10 mouse cellular contexts compared by ENCODE assay signal in the genomic region with DNA sequence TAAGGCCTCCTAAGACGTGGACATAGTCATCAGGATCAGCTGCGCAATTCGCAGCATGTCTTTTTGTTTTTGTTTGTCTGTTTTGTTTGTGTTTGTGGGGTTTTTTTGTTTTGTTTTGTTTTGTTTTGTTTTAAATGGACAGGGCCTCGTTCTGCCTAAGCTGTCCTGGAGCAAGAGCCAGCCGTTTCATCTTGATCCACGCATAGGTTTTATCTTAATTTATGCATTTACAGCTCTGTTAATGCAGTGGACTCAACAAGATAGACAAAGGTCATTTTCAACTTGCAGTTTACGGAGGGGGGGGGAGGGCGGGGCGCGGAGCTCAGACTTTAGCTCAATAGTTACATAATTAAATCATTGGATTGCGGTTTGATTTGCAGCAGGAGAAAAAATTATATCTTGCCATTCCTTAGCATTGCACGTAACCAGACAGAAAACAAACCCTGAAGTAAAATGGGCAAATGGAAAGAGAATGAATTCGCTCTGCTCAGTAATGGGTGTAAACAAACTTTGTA. TPM values are rescaled to one million over a fixed set of nuclear protein-coding genes. Genes with fewer than 3 reads are reported as not detected.
DNase-seq lines count a peak whose midpoint lies in the region; ATAC-seq and TF ChIP-seq lines count a peak whose summit lies in the region.
"Had no signal": no experiment of that assay in that cellular context is flagged by ENCODE, and none has a peak within 500 bp of the region (broad histone marks: within the 10 kb centered on the region; RNA-seq: fewer than 3 reads in every experiment).

No protein-coding gene starts in this region.

- ATAC-seq in heart, postnatal 0 days (ENCODE audit: insufficient read depth, low read depth), result no peak
- no peak for ATAC-seq in embryonic facial prominence, embryonic 13.5 days (ENCODE audit: insufficient number of reproducible peaks, insufficient read depth, low FRiP score, low TSS enrichment, low read depth)
- ATAC-seq in liver, embryonic 13.5 days (ENCODE audit: low read depth), result no peak

- peak overlapping the region; percentile 58; the same call in 1 of the 2 replicates for H3K4me3 ChIP-seq in heart, postnatal 0 days (ENCODE audit: low read depth, low read length)
- peak overlapping the region; percentile 83 for H3K4me3 ChIP-seq in E14TG2a.4 (replicated peaks; ENCODE audit: low read length)
- peak overlapping the region; percentile 59 for H3K4me3 ChIP-seq in embryonic facial prominence, embryonic 13.5 days
- peak overlapping the region; percentile 63 for H3K4me3 ChIP-seq in liver, embryonic 13.5 days (replicated peaks)

- intact Hi-C loops in heart, postnatal 36 days (cut with DNase I), result loop anchor here (10.0 kb wide), 1 partner anchor 46 kb away; no protein-coding TSS in a partner anchor

- no peaks in the 10 kb centered on the region for H3K27me3 ChIP-seq in heart, postnatal 0 days (ENCODE audit: control insufficient read depth, insufficient read depth, low read length)
- no peaks in the 10 kb centered on the region for H3K27me3 ChIP-seq in E14TG2a.4 (ENCODE audit: insufficient read depth, low read length)
- no peaks in the 10 kb centered on the region for H3K27me3 ChIP-seq in embryonic facial prominence, embryonic 13.5 days
- peaks cover 3% of the 10 kb centered on the region; the same call in 1 of the 2 replicates for H3K27me3 ChIP-seq in liver, embryonic 13.5 days

- no peak for TF ChIP-seq EP300 in heart, postnatal 0 days (IDR thresholded peaks at IDR 0.05; ENCODE audit: low read depth)

- DNase-seq in heart, postnatal 0 days (ENCODE audit: low spot score), result no peak
- no peak for DNase-seq in heart, postnatal 36 days
- no peak for DNase-seq in liver, embryonic 13.5 days
- no peak for DNase-seq in embryo, embryonic 9.5 days (ENCODE audit: extremely low spot score)
- no peak for DNase-seq in gastrocnemius, adult 8-10 months (ENCODE audit: low spot score in 2 of 2)
- DNase-seq in urinary bladder, postnatal 25 days (ENCODE audit: low spot score), result no peak
- DNase-seq: right cerebral cortex, postnatal 14 days had no signal

- H3K27ac ChIP-seq in heart, postnatal 0 days (ENCODE audit: low read depth), result peak overlapping the region; percentile 82
- peak overlapping the region; percentile 85 for H3K27ac ChIP-seq in embryonic facial prominence, embryonic 13.5 days
- H3K27ac ChIP-seq in liver, embryonic 13.5 days, result peak overlapping the region; percentile 78; the same call in 1 of the 2 replicates

- peak overlapping the region; percentile 66; the same call in 1 of the 2 replicates for H3K9ac ChIP-seq in heart, postnatal 0 days (replicated peaks; ENCODE audit: low read depth, low read length)
- peak overlapping the region; percentile 74 for H3K9ac ChIP-seq in embryonic facial prominence, embryonic 13.5 days
- H3K9ac ChIP-seq in liver, embryonic 13.5 days, result peak overlapping the region; percentile 70

- no peaks in the 10 kb centered on the region for H3K9me3 ChIP-seq in heart, postnatal 0 days (replicated peaks; ENCODE audit: control insufficient read depth, low read length)
- H3K9me3 ChIP-seq in E14TG2a.4 (ENCODE audit: low read length), result no peaks in the 10 kb centered on the region
- no peaks in the 10 kb centered on the region for H3K9me3 ChIP-seq in embryonic facial prominence, embryonic 13.5 days
- no peaks in the 10 kb centered on the region for H3K9me3 ChIP-seq in liver, embryonic 13.5 days (replicated peaks)
- H3K9me3 ChIP-seq: G1E had no signal

- TF ChIP-seq CTCF in heart, postnatal 0 days (IDR thresholded peaks at IDR 0.05; ENCODE audit: low read depth), result no peak
- no peak for TF ChIP-seq CTCF in E14TG2a.4 (conservative IDR thresholded peaks at IDR 0.05; ENCODE audit: low read length)

- 81% methylated on average over 13 of the region's 13 CpGs for WGBS in heart, postnatal 0 days
- 71% methylated on average over 13 of the region's 13 CpGs for WGBS in embryonic facial prominence, embryonic 13.5 days
- WGBS in liver, embryonic 13.5 days (ENCODE audit: insufficient replicate concordance), result 70% methylated on average over 13 of the region's 13 CpGs

- H3K4me1 ChIP-seq in heart, postnatal 0 days (ENCODE audit: control insufficient read depth, insufficient read depth), result peaks cover 9% of the 10 kb centered on the region
- H3K4me1 ChIP-seq in E14TG2a.4 (replicated peaks; ENCODE audit: low read depth, low read length), result peaks cover 19% of the 10 kb centered on the region
- H3K4me1 ChIP-seq in embryonic facial prominence, embryonic 13.5 days, result peaks cover 33% of the 10 kb centered on the region
- H3K4me1 ChIP-seq in liver, embryonic 13.5 days (replicated peaks), result peaks cover 24% of the 10 kb centered on the region

- no peaks in the 10 kb centered on the region for H3K36me3 ChIP-seq in heart, postnatal 0 days (replicated peaks; ENCODE audit: control insufficient read depth, insufficient read depth, low read length)
- no peaks in the 10 kb centered on the region for H3K36me3 ChIP-seq in E14TG2a.4 (ENCODE audit: insufficient read depth, low read length)
- H3K36me3 ChIP-seq in embryonic facial prominence, embryonic 13.5 days, result no peaks in the 10 kb centered on the region
- H3K36me3 ChIP-seq in liver, embryonic 13.5 days, result no peaks in the 10 kb centered on the region
- H3K36me3 ChIP-seq: G1E had no signal

- H3K4me2 ChIP-seq in heart, postnatal 0 days (ENCODE audit: low read depth, low read length), result peak overlapping the region; percentile 80
- H3K4me2 ChIP-seq in embryonic facial prominence, embryonic 13.5 days, result peak overlapping the region; percentile 80
- peak overlapping the region; percentile 75 for H3K4me2 ChIP-seq in liver, embryonic 13.5 days

RNA-seq across cellular contexts. Expression of a gene that starts 1.3 kb away (rescaled TPM):
- total RNA-seq in heart, postnatal 0 days (2014; rRNA removed; ENCODE audit: low replicate concordance), result 15.4 and 19.7 TPM in 2 replicates
- 9.6 and 10.7 TPM in 2 replicates for polyA plus RNA-seq in heart, postnatal 0 days (2015; fragmentation: Nextera tagmentation; extraction: Ambion mirVana)
- 10 to 100 TPM; 15.0 to 16.8 TPM for total RNA-seq in heart, postnatal 36 days (2021)
- polyA plus RNA-seq in embryonic facial prominence, embryonic 13.5 days (2015; fragmentation: Nextera tagmentation; extraction: Ambion mirVana), result 20.0 and 23.7 TPM in 2 replicates
- 17.8 and 22.4 TPM in 2 replicates for polyA plus RNA-seq in liver, embryonic 13.5 days (2015; fragmentation: Nextera tagmentation; extraction: Ambion mirVana)
- 1 to 10 TPM; 1.9 to 3.0 (median 2.4) TPM for total RNA-seq in gastrocnemius, adult 8-10 months (2022)
- total RNA-seq: G1E had no signal
- polyA plus RNA-seq: G1E had no signal
